Mouse (Mus musculus) urinary bladder, adult 18-20 months (tissue): ENCODE data around the gene Siae.
A peak's percentile ranks its signal among the peaks of the same experiment; 100 is the strongest.

Experiments used
- DNase-seq, 2 experiments: peaks; one replicate each; pipeline ENCODE4 v3.0.0; 2022; ENCODE audit warnings: low spot score in 2 of 2, mixed read lengths in 2 of 2

The Siae gene

DNA sequence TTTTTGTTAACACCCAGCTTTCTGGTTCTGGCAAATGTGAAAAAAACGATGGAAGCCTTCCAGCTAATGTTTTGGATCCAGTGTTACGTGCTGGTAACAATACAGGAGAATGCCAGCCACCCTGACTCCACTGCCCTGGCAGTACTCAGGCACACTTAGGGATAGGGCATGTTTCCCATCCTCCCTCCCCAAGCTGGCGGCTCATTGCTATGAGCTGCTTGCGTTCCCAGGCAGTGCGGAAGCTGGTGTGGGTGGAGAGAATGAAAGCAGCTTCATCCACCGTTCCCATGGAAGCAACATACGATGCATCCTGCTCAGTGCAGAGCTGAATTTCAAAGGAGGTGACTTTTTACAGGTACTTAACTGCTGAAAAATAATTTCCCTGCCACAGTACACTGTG, 70.1 kb downstream of the Siae start:
- no peak for DNase-seq

DNA sequence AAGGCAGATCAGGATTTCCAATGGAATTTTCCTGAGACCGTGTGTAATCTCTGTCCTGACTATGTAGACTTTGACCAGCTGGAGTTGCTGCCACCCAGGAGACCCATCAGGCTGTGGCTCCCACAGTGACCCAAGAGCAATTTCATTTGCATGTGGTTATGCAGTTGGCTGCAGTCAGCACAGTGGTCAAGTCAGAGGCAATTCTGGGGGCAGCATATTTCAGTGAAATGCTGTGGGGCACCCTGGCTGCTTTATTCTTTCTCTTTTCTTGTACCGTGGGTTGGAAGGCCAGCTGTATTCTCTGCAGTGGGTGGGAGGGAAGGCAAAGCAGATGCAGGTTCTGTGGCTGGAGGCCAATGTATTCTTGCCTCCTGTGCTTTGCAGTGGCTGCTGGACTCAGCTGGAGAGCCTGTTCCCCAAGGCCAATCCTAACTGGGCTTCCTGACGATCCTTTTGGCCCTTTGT, 70.6 kb downstream of the Siae start:
- no peak for DNase-seq

DNA sequence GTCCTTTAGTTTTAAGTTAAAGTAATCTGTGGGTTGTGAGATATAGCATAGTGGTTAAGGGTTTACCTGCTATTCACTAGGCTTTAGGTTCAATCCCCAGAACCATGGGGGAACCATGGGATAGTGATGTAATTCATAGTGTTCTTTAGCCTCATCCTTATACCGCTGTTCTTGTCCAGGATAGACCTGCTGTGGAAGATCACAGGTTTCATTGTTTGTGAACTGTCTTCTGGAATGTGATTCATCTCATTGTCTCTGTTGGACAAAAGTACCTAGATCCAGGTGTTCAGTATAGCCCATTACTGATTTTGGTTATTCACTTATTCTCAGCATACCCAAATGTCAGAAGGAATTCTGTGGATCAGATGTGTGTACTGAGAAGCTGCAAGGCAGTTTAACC, 71.8 kb downstream of the Siae start:
- DNase-seq = no peak

DNA sequence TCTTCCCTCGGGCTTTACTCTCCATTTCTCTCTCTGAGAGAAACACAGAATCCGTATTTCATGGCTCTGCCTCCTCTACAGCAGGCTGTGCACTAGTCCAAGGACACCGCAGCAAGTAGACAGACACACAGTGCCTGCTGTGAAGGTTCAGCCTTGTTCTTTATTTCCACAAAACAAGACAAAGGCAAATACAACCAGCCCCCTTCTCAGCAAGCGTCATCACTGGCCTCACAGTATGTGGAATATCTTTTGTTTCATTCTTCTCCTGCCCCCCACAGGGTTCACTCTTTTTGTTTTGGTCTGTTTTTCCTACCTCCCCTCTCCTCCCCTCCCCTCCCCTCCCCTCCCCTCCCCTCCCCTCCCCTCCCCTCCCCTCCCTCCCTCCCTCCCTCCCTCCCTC, 73.1 kb downstream of the Siae start:
- no peak for DNase-seq

DNA sequence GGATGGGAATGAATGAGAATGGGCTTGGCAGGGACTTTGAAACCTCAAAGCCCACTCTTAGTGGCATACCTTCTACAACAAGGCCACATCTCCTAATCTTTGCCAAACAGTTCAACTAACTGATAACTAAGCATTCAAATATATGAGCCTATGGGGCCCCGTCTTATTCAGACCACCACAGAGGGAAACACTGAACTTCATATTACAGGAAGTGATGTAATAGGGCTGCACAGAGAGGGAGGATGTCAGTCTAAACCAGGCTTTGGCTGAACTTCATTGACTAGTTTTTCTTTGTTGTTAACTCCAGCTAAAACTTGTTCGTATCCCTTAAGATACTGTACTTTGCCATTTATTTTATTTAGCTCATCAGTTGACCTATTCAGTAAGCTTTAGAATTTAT, 74.4 kb downstream of the Siae start:
- DNase-seq = no peak

DNA sequence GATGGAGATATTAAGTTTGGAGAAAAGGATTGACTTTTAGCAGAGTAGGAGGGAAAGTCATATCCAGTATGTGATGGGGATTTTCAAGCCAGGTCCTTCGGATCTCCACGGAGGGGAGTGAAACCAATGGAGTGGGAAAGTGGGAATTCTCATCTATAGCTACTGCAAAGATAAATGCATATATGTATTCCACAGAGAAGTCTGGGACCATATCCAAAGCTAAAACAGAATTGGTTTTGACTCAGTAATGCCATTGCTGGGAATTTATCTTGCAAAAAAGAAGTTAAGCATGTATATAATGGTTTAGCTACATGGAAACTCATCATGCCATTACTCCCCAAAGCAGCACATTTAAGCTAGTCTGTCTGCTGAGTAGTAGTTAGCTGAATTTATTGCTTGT, 76.8 kb downstream of the Siae start:
- no peak for DNase-seq

DNA sequence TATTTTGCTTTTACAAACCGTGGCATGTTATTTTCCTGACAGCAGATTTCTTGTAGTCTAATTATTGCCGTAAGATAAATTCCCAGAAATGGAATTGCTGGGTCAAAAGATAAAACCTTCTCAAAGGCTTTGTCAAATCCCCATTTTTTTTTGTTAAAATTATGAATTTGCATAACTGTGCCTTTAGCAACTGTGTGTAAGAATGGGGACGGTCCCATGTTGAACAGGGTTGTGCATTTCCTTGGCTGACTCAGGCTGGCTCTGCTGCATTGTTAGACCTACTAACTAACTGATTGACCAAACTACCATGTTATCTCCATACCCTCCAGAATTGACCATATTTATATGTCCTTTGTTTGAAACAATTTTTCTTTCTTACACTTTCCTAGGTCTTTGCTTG, 78.8 kb downstream of the Siae start:
- no peak for DNase-seq

DNA sequence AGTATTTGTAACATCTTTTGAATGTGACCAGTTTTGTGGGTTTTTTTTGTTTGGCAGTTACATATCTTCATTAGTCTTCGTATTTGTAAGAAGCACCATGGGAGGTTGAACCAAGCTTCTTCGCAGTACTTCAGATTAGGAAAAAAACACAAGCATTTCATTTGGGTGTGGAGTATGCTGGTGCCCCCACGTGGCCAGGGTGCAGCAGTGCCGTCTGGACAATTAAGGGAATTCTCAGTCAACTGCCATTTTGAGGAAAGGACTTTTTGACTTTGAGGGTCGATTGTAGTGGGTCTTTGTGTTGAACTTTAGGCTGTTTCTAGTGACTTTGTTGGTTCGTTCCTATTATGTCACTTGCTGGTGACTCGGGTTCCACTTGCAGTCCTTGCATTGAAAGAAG, 80.8 kb downstream of the Siae start:
- DNase-seq = peak in 1 of 2 experiments; percentile 14

DNA sequence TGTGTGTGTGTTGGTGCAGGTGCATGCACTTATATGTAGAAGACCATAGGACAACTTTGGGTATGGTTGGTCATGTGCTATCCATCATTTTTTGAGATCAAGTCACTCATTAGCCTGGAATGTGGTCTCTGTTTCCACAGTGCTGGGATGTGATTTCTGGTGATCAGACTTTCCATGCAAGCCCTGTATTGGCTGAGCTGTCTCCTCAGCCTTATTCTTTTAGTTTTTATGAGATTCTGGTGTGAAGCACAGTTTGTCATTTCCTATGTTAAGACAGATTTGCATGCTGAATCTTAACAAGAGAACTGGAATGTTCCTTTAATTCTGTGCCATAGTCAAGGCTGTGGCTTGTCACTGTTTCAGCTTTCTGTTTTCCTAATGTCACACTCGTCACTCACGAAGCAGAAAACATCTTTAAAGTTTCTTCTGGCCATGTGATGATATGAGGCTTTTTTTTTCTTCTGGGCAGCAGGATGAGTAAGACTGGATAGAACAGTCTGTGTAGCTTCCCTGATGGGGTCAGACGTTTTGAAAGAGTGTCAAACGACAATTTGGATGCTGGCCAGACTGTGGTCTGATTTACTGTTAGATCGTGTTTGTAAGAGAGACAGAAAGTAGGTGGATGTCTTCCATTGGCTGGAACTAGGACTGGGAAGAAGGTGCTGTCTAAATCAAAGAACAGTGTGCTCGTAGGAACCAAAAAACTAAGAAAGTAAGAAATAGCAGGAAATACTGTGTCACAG, 81.5 kb downstream of the Siae start:
- no peak for DNase-seq

DNA sequence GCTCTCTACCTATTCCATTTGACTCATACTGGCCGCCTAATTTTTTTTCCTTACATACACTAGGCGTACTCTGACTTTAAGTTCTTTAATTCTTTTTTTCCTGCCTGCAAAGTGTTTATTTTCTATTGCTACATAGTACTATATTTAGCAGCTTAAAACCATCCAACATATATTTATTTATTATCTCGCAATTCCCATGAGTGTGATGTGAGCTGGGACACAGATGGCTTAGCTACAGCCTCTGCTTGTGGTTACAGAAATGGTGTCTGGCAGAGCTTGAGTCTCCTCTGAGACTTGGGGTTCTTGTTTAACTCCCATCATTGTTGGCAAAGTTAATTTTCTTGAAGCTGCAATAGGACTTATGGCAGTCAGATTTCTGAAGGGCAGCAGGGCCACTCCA, 83.2 kb downstream of the Siae start:
- DNase-seq = no peak

DNA sequence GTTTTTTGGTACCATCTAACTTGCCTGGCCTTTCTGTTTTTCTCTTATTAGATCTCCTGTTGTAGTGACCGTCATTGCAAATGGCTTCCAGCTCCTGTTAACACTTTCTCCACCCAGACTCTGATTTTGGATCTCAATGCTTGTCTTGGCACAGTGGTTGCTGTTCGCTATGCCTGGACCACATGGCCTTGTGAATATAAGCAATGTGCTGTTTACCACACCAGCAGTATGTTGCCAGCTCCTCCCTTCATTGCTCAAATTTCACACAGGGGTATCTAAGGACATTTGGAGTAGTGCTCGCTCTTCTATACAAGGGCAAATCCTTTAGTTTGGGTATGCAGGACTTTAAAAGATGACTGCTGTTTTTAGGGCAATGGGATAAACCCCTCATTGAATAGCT, 90.7 kb downstream of the Siae start:
- DNase-seq = no peak

DNA sequence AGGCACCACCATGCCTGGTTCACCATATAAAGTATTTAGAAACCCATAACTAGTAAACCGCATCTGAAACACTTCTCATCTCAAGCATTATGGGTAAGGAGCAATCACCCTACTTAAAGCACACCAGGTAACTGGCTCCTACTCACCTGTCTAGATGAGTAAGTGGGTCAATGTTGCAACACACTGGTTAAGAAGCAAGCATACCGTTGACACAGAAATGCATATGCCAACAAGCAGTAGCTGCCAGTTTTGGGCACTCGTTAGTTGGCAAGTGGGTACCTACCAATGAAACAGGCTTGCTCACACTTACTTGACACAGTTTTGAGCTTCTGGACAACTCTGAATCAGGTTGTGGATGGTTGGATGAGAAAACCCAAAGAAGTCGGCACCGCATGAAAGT, 95.1 kb downstream of the Siae start:
- DNase-seq = no peak

DNA sequence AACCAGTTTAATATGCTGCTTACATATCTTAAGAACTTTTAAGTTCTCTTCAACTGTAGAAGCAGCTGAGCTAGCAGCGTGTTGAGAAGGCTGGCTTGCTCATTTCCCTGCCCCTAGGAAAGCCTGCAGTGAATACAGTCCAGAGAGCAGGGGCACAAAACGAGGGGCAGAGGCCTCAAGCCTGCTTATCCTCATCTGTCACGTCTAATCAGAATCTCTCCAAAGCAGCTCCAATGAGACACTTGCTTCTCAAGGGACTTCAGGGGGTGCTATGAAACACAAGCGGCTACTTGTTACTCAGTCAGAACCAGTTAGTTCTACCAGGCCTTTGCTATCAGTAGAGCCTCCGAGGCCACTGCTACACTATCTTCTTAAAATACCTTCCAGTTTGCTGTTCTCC, 98.3 kb downstream of the Siae start:
- no peak for DNase-seq

DNA sequence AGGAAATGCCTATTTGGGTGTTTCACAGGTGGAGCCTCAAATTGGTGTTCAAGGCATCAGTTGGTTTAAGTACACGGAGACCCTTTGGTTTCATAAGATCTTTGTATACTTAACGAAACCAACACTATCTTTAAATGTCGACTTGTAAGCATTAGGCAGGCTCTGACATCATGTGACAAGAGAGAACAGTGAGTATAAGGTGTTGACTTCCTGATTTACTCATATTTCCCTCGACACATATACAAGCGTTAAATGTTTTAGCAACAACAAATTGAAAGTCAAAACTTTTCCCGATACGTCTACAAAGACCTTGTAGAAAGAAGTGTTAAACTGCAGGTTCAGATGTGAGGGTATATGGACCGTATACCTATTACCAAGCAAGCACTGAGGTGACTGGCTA, 100.5 kb downstream of the Siae start:
- DNase-seq = no peak

DNA sequence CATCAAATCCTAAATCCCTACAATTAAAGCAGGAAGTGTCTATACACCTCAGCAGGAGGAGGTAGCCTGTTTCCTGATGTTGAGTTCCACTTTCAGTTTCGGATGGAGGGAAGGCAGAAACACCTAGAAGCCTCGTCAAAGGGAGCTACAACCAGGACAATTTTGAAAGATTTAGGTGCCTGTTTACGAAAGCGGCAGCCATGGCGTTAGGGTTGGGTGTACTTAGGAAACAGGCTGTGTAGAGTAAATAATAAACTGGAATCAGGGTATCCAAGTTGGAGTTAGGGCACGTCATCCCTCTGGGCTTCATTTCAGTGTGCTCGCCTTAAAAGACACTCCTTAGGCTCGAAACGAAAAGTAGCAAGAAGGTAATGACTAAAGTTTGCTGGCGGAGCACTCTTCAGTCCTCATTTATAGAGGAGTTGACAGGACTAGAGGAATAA, 101.0 kb downstream of the Siae start:
- peak; percentile 3 to 14 for DNase-seq

DNA sequence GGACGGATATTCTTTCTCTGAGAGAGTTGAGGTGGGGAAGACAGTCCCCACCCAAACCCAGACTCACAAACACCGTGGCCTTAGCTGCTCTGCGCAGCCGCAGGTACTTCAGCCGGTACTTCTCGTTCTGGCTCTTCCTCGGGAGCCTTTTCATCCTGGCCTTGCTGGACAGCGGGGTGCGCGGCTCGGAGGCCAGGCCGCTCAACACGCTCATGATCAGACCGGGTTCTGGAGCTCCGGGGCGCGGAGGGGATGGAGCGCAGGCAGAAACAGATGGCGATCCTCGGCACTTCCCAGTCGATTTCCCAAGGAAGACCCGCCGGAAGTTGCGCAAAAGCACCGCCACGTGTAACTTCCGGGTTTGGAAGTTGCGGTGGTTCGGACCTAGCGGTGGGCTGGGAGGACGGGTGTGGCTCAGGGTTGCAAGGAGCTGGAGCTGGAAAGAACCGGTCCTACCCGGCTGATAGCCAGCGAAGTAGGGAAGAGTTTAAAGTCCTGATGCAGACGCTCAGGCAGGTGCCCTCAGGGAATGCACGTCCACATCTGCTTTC, 101.5 kb downstream of the Siae start, which contains the start of gene Tbrg1:
Gene Tbrg1 (minus strand): TSS at position 382 of the 551 bp plus-strand sequence.
- peak; percentile 81 to 84 for DNase-seq

DNA sequence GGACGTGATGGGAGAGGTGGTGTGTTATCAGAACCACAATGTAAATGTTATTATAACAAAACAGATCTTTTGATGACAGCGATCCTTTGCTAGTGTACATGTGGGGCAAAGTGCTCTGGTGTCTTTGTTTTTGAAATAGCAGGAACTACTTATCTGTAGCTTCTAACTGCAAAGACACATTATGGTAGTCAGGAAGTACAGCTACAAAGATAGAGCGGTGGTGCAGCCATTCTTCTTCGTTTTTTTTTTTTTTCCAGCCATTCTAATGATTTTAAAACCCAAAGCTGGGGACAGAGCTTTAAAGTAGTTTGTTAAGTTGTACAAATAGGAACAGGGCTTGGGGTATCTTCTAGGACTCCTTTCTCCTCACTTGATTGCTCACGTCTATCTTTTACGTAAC, 103.9 kb downstream of the Siae start:
- DNase-seq = no peak

DNA sequence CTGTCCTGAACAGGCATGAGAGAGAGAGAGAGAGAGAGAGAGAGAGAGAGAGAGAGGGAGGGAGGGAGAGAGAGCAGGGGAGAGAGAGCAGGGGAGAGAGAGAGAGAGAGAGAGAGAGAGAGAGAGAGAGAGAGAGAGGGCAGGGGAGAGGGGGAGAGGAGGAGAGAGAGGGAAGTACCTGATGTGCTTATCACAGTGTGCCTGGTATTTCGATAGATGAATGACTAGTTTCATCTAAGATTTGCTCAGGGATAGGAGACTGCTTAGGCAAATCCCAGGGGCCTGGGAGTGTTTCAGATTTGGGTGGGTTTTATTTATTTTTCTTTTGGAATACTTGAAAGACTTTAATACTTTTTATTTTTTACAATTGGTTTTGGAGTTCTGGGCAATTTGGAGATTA, 107.7 kb downstream of the Siae start:
- DNase-seq = no peak

DNA sequence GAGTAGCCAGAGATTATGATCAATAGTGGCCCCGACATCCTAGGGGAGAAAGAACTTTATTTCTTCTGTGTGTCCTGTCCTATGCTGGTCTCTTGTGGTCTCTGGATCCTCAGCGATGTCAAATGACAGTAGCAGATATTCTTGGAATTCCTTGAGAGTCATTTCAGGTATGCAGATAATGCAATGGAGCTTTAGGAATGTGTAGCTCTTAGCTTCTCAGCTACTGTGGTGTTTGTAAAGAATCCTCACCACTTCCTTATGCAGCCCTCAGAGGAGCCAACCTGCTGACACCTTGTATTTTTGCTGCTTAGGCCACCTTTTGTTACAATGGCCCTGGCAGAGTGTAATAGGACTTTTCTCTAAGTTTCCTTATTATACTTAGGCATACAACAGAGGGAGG, 109.1 kb downstream of the Siae start:
- no peak for DNase-seq

DNA sequence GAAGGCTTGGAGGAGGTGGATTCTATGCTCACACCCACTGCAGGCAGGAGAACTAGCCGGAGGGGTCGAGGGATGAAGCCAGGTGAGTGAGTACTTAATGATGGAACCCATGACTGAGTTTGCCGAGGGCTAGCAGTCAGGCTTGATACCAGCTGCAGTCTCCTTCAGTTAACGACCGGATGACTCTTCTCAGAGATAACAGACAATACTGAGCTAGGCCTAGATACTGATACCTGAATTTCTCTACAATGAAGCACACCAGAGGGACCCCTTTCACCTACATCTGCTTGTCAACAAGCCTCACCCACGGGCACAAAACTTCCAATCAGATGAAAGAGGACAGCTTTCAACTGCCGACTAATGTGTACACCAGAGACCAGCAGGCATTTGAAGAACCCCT, 110.5 kb downstream of the Siae start:
- DNase-seq = no peak

DNA sequence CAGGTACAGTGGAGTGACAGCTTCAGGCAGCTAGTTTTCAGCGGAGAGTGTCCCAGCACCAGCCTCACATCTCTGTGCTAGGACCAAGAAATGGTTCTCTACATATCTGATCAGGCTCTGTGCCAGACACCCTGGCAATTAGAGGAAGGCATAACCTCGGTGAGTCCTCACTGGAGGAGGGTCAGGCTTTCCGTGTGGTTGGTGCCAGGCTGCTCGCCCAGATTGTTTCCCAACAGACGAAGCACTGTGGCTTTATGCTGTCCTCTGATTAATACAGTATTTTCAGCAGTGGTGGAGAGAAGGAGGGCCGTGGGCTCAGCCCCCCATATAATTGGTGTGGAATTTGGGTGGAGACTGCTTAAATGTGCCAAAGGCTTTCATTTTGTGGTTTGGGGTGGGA, 113.6 kb downstream of the Siae start, which contains the start of gene Panx3:
Gene Panx3 (minus strand): TSS at position 121 of the 400 bp plus-strand sequence.
- no peak for DNase-seq

DNA sequence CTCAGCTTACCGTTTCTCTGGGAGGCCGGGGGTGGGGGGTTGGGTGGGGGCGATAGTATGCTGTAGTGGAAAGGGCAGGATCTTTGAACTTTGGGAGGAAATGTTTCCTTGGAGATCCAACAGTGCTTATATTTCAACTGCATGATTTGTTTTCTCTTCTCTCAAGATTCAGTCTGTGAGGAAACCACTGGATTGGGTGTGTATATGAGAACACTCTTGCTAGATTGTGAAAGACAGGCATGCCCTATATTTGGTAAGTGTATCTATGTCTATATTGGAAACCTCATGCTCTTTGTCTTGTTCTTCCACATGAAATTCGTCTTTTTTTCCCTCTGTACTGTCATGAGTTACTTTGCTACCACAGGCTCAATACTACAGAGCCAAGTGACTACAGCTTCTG, 114.2 kb downstream of the Siae start:
- DNase-seq = no peak

DNA sequence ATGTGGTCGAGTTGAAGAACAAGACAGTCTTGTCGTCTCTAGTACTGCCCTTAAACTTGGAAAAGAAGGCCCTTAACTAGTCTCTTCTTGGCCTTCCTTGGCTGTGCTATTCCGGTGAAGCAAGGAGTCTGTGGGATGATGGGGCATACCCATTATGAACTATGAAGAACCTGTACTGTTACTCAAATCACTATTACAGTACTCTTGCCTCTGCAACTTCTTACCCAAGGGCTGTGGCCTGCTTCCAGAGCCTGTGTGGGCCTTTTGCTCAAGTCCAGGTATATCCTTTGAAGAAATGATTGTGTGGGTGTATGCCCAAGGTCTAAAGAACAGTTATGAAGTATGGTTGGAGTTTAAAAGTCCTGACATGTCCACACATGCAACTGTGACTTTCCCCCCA, 114.8 kb downstream of the Siae start:
- DNase-seq = no peak

DNA sequence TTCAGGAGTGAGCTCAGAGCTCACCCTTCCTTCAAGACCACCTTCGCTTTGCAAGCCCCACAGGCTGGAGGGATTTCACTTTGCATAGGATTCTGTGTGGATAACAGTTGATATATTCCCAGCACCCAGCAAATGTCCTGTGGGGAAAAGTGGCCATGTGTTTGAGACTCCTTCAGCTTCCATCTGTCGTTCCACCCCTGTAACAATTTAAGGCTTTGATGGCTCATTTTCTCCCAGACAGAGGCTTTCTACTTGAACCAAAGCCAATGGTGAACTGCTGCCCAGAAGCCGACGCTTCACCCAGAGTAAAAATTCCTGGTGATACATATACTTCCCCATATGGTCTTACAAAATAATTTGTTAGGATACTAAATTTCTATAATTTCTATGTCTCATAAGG, 119.8 kb downstream of the Siae start:
- DNase-seq = no peak
